Mouse (Mus musculus) mesoderm, embryonic 11.5 days (tissue): ENCODE measurements around the gene Zbtb48.
A peak's percentile ranks its signal among the peaks of the same experiment; 100 is the strongest.
"Not testable (repeated sequence)": the region's sequence is repeated elsewhere in the genome, so short reads cannot be mapped to it uniquely, and the experiment has no call there.

ENCODE experiments used
- DNase-seq: peaks from one replicate; pipeline ENCODE4 v3.0.0-alpha.2; 2012; ENCODE audit warnings: low read depth, low spot score

Gene Zbtb48

DNA sequence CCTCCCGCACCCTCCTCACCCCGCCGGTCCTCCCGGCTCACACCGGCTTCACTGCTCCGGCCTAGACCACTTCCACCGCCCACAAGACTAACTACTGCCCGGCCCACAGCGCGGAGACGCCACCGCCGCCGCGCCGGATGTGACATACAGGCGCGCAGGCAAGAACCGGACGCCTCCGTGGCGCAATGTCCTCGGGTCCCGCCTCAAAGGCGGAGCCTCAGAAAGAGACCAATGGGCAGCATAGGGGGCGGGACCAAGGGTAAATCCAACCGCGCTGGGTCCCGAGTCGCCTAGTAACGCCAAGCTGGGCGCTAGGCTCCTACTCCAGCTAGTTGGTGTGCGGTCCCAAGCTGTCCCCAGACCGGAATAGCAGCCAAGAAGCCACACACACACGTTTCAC, at the start of gene Zbtb48:
Gene Zbtb48, minus strand, starts transcription at position 148 of the 400 bp plus-strand sequence.
- DNase-seq, result peak; percentile 96

DNA sequence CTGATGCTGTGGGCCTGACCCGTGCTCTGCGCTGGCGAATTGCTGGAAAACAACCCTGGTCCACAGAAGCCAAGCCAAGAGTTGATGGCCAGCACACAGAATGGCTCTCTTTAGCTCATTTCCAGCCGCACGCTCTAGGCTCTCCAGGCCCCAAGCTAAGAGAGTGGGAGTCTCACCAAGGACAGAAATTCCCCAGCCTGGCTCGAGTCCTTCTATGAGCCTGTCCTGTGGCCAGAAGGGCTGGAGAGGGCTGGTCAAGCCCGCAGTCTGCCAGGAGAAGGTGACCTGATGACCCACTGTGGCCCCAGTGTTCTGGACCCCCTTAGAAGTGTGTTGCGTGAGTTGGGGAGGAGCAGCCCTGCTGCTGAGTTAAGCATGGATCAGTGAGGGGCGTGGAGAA, 49.7 kb upstream of the Zbtb48 start:
- DNase-seq, result no peak

DNA sequence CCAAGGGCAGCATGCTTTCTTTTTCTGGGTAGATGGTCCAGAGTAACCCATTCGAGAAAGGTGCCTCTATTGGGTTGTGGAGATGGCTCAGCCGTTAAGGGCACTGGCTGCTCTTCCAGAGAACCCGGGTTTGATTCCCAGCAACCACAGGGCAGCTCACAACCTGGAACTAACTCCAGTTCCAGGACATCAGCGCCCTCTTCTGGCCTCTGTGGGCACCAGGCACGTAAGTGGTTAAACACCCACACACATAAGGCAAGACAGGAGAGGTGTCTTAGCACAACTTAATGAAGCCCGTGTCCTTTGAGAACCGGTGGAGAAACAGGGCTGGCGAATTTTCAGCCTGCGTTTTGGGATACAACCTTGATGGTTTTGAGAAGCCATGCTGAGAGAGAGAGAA, 47.1 kb upstream of the Zbtb48 start:
- no peak for DNase-seq

DNA sequence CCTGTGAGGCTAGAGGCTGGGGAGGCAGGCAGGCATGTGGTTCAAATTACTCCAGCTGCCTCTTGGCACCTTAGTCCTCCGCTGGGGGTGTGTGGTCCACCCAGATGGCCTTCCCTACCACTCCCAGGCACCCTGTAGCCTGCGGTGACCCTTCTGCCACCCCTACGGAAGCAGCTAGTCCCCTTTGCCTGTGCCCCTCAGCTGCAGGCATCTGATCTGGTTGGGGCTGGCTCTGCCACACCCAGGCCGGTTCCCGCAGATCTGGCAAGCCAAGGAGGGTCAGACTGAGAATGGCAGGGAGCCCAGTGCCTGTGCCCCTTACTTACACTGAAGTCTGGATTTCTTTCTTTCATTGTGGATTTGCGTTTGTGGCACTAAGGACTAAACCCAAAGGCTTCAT, 46.2 kb upstream of the Zbtb48 start:
- no peak for DNase-seq

DNA sequence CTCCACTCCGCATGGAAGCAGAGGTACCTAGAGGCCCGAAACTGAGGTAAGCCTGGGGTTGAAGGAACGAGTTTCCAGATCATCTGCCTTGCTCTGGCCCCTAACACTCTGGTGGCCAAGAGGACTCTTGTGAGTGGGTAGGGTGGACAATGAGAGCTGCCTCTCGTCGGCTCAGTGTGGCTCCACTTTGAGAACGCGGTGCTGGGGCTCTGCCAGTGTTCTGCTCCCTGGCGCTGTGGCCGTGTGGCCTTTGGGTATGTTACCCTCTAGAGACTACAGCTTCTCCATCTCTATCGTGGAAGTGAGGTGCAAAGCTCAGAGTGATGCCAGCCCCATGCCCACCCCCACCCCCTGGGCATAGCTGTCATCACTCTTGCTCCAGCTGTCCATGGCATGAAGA, 45.2 kb upstream of the Zbtb48 start:
- DNase-seq, result no peak

DNA sequence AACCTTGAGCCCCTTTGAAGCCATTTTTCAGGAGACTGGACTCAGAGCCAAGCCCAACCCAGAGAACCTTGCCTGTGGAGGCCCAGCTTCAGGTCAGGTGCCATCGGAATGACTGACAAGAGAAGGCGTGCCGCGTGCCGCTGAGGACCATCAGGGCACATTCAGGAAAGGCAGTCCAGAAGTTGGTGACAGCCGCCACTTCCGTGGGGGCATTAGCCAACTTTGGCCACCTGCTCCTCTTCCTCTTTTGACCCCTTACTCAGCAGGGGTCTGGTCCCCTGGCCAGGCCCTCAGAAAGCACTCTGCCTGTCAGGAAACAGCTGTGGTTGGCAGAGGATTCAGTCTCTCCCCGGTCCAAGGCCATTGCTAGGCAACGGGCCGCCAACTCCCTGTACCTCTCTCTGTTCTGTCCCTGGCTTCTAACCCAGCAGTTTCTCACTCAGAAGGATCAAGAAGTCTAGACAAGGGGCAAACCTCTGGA, 44.7 kb upstream of the Zbtb48 start, which contains the start of gene Plekhg5:
Gene Plekhg5, plus strand, starts transcription at position 378 of the 481 bp plus-strand sequence.
- no peak for DNase-seq

DNA sequence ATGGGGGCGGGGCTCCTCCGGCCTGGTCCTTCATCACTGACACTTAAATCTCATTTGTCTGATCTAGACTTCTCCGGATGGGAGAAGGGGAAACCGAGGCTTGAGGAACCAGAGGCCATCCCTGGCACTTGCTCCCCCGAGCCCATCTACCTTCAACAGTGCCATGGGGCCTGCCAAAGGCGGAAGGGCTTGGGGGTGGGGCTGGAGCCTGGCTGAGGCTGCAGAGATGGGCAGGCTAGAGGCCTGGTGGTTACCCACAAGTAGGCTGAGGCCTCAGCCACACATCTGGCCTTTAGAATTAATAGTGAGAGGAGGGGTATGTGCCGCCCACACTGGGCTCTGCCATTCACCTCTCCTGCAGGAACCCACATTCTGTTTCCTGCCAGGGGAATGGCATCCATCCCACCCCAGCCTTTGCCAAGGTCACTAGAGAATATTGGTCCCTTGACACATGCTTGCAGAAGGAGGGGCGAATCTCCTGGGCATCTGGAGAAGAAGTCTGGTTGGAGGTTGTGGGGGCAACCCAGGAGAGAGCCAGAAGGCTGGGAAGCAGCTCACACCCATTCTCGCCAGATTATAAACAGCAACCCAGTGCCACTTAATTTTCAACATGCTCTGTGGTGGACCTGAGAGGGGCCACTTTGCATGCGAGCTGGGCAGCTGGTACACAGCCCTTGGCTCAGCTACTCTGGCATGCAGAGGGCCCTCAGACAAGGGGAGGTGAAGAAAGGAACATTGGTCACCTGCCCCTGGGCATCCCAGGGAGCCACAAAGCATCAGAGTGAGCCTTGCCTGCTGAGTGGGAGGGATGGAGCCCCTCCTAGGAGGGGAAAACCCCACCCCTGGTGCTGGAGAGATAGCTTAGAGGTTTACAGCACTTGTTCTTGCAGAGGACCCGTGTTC, 43.3 kb upstream of the Zbtb48 start:
- no peak for DNase-seq

DNA sequence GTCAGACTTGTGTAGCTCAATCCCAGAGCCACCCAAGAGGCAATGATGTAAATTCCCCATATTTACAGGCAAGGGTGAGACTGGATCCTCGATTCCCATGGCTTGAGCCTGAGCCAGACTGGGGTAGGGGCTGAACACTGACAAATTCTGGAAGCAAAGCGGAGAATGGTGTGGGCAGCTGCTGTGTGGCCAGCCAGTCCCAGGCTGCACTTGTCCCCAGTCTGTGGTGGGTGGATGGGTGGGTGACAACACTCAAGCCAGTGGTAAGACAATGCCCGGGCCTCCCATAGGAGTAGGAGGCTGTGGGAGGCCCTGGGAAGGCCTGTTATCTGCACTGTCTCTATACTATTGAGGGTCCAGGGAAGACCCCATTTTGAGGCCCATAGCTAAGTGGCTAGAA, 41.8 kb upstream of the Zbtb48 start:
- DNase-seq, result no peak

DNA sequence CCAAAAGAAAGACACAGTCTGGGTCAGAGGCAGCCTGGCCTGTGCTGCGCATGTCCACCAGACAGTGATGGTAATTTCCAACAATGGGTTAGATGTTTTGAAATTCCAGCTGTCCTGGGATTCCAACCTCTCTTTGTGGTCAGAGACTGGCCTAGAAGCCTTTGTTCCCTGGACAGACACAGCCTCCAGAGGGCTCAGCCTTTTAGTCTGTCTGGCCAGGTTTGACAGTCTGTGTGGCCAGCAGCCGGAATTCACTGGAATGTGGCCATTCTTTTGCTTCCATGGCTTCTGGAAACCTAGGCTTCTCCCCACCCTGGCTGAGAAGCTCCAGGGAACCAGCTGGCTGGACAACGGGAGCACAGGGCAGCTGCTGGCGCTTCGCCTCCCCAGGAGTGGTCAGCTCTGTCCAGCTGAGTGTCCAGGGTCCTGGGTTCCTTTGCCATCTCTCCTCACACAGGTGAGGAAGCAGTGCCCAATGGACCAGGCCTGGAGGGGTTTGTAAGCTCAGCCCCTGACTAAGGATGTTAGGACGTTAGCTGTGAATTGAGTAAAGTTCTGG, 40.8 kb upstream of the Zbtb48 start:
- no peak for DNase-seq

DNA sequence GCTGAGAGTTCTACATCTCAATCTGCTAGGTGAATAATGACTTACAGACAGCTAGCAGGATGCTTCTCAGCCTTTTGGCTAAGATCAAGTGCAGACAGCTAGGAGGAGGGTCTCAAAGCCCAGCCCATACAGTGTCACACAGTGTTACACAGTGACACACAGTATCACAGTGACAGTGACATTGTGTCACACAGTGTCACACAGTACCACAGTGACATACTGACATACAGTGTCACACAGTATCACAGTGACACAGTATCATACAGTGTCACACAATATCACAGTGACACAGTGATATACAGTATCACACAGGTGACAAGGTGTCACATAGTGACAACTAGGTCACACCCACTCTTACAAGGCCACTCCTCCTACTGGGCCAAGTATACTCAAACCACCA, 39.8 kb upstream of the Zbtb48 start:
- no peak for DNase-seq

DNA sequence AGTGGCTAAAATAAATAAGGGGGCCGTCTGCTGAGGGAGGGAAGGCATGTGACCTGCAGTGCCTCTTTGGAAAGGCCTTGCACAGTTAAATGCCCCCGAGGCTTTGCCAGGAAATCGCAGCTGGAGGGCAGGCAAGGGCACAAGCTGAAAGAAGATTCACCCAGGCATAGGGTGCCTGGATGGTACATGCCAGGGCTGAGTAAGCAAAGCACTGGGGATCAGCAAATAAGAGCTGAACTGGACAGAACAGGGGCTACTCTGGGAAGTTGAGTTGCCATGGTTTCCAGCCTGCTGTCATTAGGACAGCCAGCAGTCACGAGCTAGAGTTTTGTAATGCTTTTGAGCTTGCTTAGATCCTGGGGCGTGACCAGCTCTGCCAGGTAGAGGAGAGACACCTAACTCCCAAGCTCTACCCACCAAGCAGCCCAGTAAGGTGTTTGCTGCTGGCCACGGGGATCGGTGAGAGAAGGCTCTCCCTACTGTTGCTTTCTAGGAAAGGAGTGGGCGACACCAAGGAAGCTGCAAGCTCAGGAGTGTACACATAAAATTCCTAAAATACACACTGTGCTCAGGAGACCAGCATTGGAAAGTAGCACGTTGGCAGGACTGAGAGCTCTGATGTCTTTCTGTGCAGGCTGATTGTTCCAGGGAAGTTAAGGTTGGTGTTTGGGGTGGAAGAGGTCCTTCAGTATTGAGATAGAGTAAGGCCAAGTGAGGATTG, 35.1 kb upstream of the Zbtb48 start:
- DNase-seq, result no peak

DNA sequence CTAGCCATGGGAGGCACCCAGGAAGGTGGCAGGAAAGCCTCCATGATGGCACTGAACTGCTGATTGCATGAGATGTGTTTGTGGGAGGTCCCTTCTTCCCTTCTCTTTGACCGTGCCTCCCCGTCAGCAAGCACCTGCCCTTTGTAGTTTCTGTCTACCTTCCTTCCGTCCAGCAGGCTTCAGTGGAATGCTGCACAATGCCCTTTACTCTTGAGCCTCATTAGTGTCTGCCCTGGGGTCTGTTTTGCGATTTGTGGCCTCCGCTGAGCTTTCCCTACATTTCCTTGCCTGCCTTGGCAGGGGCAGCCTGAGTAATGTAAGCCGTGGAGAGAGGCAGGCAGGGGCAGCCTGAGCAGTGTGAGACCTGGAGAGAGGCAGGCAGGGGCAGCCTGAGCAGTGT, 17.1 kb upstream of the Zbtb48 start:
- no peak for DNase-seq

DNA sequence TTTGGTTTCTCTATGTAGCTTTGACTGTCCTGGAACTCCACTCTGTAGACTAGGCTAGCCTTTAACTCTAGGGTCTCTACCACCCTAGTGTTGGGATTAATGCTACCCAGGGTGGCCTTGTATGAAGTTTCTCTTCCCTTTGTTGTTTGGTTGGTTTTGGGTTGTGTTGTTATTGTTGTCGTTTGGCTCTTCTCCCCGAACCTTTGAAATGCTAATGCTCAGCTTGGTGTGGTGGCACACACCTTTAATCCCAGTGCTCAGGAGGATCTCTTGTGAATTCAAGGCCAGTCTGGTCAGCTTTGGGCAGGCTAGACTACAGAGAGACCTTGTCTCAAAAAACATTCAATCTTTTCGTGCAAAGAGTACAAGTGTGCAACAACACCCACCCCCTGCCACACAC, 15.7 kb upstream of the Zbtb48 start:
- no peak for DNase-seq

DNA sequence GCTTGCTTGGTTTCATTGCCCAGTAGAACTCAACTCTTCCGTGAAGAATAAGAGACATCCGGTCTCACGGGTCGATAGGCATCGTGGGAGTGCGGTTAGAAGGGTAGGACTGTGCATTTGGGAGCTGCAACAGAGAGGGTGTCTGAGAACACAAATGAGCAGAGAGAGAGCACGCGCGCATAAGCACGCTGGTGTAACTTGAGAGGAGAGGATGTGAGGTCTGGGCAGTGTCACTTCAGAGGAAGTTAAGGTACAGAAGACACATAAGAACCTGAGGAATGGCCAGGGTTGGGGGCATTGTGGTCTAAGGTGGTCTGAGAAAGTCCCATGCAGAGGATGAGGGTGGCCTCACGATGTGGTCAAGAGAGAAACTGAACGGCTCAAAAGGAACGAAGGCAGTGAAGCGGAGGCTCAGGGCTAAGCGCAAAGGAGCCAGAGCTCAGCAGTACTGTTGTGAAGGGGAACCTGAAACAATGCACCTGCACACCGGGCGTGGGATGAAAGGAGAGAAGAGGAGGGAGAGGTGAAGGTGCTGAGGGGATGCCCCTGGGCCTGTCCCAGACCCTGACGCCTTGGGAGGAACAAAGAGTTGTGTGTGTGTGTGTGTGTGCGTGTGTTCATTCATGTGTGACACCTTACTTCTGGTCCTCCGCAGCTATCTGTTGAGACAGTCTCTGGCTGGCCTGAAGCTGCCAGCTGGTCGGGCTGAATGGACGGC, 14.6 kb upstream of the Zbtb48 start:
- no peak for DNase-seq

DNA sequence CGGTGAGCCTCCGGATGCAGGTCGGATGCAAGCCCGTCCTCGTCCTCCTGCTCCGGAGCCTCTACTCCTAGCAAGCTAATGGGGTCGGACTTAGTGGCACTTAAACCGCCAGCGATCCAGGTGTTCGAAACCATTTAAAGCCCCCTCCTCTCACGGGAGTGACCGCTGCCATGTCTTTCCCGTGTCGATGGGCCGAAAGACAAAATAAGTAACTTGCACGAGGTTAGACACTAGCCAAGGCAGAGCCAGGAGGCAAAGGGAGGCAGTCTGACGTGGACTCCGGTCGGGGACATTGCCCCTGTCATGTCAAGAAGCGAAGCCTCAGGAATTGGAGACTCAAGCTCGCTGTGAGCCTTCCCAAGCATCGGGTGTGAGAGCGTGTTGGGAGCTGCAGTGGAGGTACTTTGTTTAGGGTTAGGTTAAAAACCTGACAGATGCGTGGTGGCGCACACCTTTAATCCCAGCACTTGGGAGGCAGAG, 12.4 kb upstream of the Zbtb48 start:
- peak; percentile 5 for DNase-seq

DNA sequence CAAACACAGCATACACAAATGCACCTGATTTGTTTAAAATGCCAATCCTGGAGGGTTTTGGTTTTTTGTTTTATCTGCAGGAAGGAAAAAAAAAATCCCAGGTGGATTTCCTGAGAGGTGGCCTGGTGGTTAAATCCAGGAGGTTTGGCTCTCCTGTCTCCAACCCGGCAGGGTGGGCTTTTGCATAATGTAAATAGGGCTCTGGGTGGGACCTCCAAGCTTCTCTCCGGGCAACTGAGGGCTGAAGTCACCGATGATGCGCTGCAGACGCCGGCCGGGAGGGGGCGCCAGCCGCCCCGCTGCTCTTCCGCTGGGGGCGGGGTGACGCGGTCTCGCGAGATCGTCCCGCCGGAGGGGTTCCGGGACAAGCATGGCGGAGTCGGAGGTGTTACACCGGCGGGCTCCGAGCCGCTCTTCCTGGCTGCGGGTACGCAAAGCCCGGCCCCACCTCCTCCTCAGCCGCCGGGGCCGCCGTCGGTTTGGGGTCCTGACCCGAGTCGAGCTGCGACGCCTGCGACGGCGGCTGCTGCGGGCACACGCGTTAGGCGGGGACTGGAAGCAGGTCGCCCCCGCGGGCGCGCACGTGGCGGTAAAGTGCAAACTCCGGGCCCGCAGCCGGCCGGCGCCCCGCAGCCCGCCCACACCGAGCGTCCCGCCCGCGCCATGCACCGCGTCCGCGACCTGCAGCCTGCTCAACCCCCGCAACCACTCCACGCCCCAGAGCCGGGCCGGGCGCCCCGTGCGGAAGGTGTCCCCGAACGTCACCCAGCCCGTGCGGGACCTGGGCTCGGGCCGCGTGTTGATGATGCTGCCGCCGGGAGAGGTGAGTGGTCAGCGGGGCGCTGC, 11.7 kb upstream of the Zbtb48 start, which contains the start of gene Nol9:
Gene Nol9, plus strand, starts transcription at position 337 of the 846 bp plus-strand sequence.
- DNase-seq, result peak; percentile 95

DNA sequence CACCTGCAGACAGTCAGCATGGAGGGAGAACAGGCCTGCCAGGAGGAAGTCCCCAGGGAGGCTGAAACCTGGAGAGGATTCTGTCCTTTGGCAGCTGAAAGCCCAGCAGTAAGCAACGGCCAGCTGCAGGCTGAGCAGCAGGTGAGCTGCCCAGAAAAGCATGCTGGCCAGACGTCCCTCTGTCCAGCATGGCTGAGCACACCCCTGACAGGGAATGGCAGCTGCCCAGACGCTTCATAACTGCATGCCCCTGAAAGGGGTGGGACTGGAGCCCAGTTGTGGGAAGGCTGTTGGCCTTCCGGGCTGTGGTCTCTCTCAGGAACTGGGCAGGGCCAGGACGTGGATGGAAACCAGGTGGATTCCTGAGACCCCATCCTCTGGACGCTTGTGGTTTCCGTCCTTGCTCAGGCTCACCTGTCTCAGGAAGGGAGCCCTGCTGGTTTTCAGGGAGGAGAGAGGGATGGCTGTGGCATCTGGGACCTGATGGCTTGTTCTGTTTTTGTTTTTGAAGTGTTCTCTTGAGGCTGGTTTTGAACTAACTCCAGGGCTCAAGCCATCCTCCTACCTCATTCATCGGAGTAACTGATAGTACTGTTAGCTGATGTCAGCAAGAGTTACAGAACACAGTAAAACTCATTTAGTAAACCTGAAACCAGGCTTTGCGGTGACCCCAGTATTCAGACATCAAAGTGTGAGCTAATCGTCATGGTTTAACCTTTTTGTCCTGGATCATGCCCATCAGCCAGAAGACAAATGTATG, 10.9 kb upstream of the Zbtb48 start, which contains the start of gene Tas1r1:
Gene Tas1r1, minus strand, starts transcription at position 344 of the 760 bp plus-strand sequence.
- DNase-seq, result peak; percentile 9

DNA sequence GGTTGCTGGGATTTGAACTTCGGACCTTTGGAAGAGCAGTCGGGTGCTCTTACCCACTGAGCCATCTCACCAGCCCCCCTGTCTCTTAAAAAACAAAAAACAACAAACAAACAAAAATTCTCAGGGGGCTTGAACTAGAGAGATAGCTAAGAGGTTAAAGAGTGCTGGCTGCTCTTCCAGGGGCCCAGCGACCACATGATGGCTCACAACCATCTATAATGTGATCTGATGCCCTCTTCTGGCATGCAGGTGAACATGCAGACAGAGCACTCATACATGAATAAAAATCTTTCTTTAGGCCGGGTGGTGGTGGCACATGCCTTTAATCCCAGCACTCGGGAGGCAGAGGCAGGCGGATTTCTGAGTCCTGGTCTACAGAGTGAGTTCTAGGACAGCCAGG, 9.0 kb upstream of the Zbtb48 start:
- DNase-seq, result not testable (repeated sequence)

DNA sequence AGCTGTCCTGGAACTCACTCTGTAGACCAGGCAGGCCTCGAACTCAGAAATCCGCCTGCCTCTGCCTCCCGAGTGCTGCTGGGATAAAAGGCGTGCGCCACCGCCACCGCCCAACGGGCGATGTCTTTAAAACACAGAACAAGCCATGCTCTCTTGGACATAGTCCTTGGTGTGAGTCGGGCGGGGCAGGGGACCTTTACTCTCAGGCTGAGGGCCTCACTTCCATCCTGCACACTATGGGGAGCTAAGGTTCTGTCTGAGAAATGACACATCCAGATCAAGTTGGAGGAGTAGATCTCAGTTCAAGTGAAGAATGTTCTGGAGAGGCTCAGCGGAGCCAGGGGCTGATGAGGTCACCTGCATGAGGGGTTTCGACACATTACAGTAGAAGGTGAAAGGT, 5.5 kb upstream of the Zbtb48 start:
- no peak for DNase-seq

DNA sequence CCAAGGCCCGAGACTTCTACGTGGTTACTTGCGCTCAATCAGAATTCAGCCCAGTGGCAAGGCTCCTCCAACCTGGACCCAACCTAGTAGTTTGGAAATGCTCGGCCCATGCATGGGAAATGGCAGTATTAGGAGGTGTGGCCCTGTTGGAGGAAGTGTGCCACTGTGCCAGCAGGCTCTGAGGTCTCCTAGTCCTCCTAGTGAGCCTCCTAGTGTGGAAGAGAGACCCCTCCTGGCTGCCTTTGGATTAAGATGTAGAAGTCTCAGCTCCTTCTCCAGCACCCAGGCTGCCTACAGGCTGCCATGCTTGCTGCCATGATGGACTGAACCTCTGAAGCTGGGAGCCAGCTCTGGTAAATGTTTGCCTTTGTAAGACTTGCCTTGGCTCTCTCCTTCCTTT, 2.5 kb upstream of the Zbtb48 start:
- no peak for DNase-seq
